Mouse (Mus musculus): ENCODE measurements around the gene Ntm. TPM values are rescaled to one million over a fixed set of nuclear protein-coding genes. Genes with fewer than 3 reads are reported as not detected.

The Ntm gene
- polyA plus RNA-seq, 1 experiment = not detected

GRCm38 (mm10) chr9:29220941-29221615 is 741.9 kb downstream of the Ntm start:
- Histone ChIP-seq H3ac (ENCODE audit: control insufficient read depth, insufficient read length) (no peak overlapping the region), H3K27me3 (ENCODE audit: control insufficient read depth, insufficient read depth, insufficient read length) (no peaks in the 10 kb centered on the region), H3K4me3 (no peak overlapping the region), H3K36me3 (ENCODE audit: control insufficient read depth, insufficient read depth) (no peaks in the 10 kb centered on the region), H3K4me2 (ENCODE audit: low read depth) (no peak overlapping the region), H3K79me2 (ENCODE audit: control insufficient read depth, insufficient read depth) (no peaks in the 10 kb centered on the region)
- TF ChIP-seq SRF (IDR thresholded peaks at IDR 0.05; ENCODE audit: control insufficient read depth, insufficient read length, low read depth) = no peak
- TF ChIP-seq MYOD1 (IDR thresholded peaks at IDR 0.05; ENCODE audit: control insufficient read depth in 1 of 3, insufficient read length in 2 of 3, low read depth in 2 of 3) = no peak
- TF ChIP-seq REST (IDR thresholded peaks at IDR 0.05; ENCODE audit: insufficient read depth, insufficient read length) = no peak
- no peak for TF ChIP-seq POLR2AphosphoS2 (IDR thresholded peaks at IDR 0.05; ENCODE audit: insufficient read length, low read depth)

GRCm38 (mm10) chr9:29220493-29220892 is 742.4 kb downstream of the Ntm start:
- H3K27me3 ChIP-seq (ENCODE audit: control insufficient read depth, insufficient read depth, insufficient read length) = no peaks in the 10 kb centered on the region
- no peak overlapping the region for H3K4me2 ChIP-seq (ENCODE audit: low read depth)
- no peaks in the 10 kb centered on the region for H3K79me2 ChIP-seq (ENCODE audit: control insufficient read depth, insufficient read depth)
- no peaks in the 10 kb centered on the region for H3K36me3 ChIP-seq (ENCODE audit: control insufficient read depth, insufficient read depth)
- H3K4me3 ChIP-seq = no peak overlapping the region
- TF ChIP-seq POLR2AphosphoS2 (IDR thresholded peaks at IDR 0.05; ENCODE audit: insufficient read length, low read depth) (no peak), CEBPB (IDR thresholded peaks at IDR 0.05; ENCODE audit: insufficient read depth, poor library complexity, severe bottlenecking) (no peak), TCF3 (IDR thresholded peaks at IDR 0.05; ENCODE audit: insufficient read length, low read depth) (no peak), MYOG (IDR thresholded peaks at IDR 0.05; ENCODE audit: control insufficient read depth in 1 of 3, insufficient read depth in 1 of 3, insufficient read length in 2 of 3, low read depth in 2 of 3) (no peak), REST (IDR thresholded peaks at IDR 0.05; ENCODE audit: insufficient read depth, insufficient read length) (no peak), USF1 (IDR thresholded peaks at IDR 0.05; ENCODE audit: low read depth) (no peak), SRF (IDR thresholded peaks at IDR 0.05; ENCODE audit: control insufficient read depth, insufficient read length, low read depth) (no peak), MYOD1 (IDR thresholded peaks at IDR 0.05; ENCODE audit: control insufficient read depth in 1 of 3, insufficient read length in 2 of 3, low read depth in 2 of 3) (no peak), E2F4 (IDR thresholded peaks at IDR 0.05; ENCODE audit: insufficient read depth) (no peak), TCF12 (IDR thresholded peaks at IDR 0.05; ENCODE audit: insufficient read depth, poor library complexity, severe bottlenecking) (no peak), POLR2A (IDR thresholded peaks at IDR 0.05; ENCODE audit: insufficient read length, low read depth) (no peak)
- no peak overlapping the region for H3ac ChIP-seq (ENCODE audit: control insufficient read depth, insufficient read length)

GRCm38 (mm10) chr9:29217951-29218350 is 745.0 kb downstream of the Ntm start:
- H3K79me2 ChIP-seq (ENCODE audit: control insufficient read depth, insufficient read depth) = no peaks in the 10 kb centered on the region
- no peak overlapping the region for H3ac ChIP-seq (ENCODE audit: control insufficient read depth, insufficient read length)
- no peak for TF ChIP-seq POLR2AphosphoS2 (IDR thresholded peaks at IDR 0.05; ENCODE audit: insufficient read length, low read depth)
- TF ChIP-seq CEBPB (IDR thresholded peaks at IDR 0.05; ENCODE audit: insufficient read depth, poor library complexity, severe bottlenecking) = no peak
- TF ChIP-seq REST (IDR thresholded peaks at IDR 0.05; ENCODE audit: insufficient read depth, insufficient read length) = no peak
- no peak for TF ChIP-seq USF1 (IDR thresholded peaks at IDR 0.05; ENCODE audit: low read depth)
- no peak for TF ChIP-seq SRF (IDR thresholded peaks at IDR 0.05; ENCODE audit: control insufficient read depth, insufficient read length, low read depth)
- TF ChIP-seq MYOD1 (IDR thresholded peaks at IDR 0.05; ENCODE audit: control insufficient read depth in 1 of 3, insufficient read length in 2 of 3, low read depth in 2 of 3) = no peak
- TF ChIP-seq TCF12 (IDR thresholded peaks at IDR 0.05; ENCODE audit: insufficient read depth, poor library complexity, severe bottlenecking) = no peak
- no peak for TF ChIP-seq POLR2A (IDR thresholded peaks at IDR 0.05; ENCODE audit: insufficient read length, low read depth)
- no peak for TF ChIP-seq E2F4 (IDR thresholded peaks at IDR 0.05; ENCODE audit: insufficient read depth)
- TF ChIP-seq MAX (IDR thresholded peaks at IDR 0.05; ENCODE audit: low read depth) = no peak
- no peak for TF ChIP-seq MYOG (IDR thresholded peaks at IDR 0.05; ENCODE audit: control insufficient read depth in 1 of 3, insufficient read depth in 1 of 3, insufficient read length in 2 of 3, low read depth in 2 of 3)
- no peak for TF ChIP-seq TCF3 (IDR thresholded peaks at IDR 0.05; ENCODE audit: insufficient read length, low read depth)
- no peaks in the 10 kb centered on the region for H3K36me3 ChIP-seq (ENCODE audit: control insufficient read depth, insufficient read depth)
- H3K4me3 ChIP-seq = no peak overlapping the region
- no peaks in the 10 kb centered on the region for H3K27me3 ChIP-seq (ENCODE audit: control insufficient read depth, insufficient read depth, insufficient read length)
- no peak overlapping the region for H3K4me2 ChIP-seq (ENCODE audit: low read depth)

GRCm38 (mm10) chr9:29216528-29216927 is 746.4 kb downstream of the Ntm start:
- H3K79me2 ChIP-seq (ENCODE audit: control insufficient read depth, insufficient read depth) = no peaks in the 10 kb centered on the region
- no peak overlapping the region for H3ac ChIP-seq (ENCODE audit: control insufficient read depth, insufficient read length)
- no peaks in the 10 kb centered on the region for H3K27me3 ChIP-seq (ENCODE audit: control insufficient read depth, insufficient read depth, insufficient read length)
- no peak overlapping the region for H3K4me2 ChIP-seq (ENCODE audit: low read depth)
- no peaks in the 10 kb centered on the region for H3K36me3 ChIP-seq (ENCODE audit: control insufficient read depth, insufficient read depth)
- H3K4me3 ChIP-seq = no peak overlapping the region
- TF ChIP-seq E2F4 (IDR thresholded peaks at IDR 0.05; ENCODE audit: insufficient read depth) = no peak
- TF ChIP-seq MYOG (IDR thresholded peaks at IDR 0.05; ENCODE audit: control insufficient read depth in 1 of 3, insufficient read depth in 1 of 3, insufficient read length in 2 of 3, low read depth in 2 of 3) = no peak
- TF ChIP-seq USF1 (IDR thresholded peaks at IDR 0.05; ENCODE audit: low read depth) = no peak
- no peak for TF ChIP-seq REST (IDR thresholded peaks at IDR 0.05; ENCODE audit: insufficient read depth, insufficient read length)
- TF ChIP-seq MAX (IDR thresholded peaks at IDR 0.05; ENCODE audit: low read depth) = no peak
- no peak for TF ChIP-seq POLR2A (IDR thresholded peaks at IDR 0.05; ENCODE audit: insufficient read length, low read depth)
- no peak for TF ChIP-seq CEBPB (IDR thresholded peaks at IDR 0.05; ENCODE audit: insufficient read depth, poor library complexity, severe bottlenecking)
- no peak for TF ChIP-seq MYOD1 (IDR thresholded peaks at IDR 0.05; ENCODE audit: control insufficient read depth in 1 of 3, insufficient read length in 2 of 3, low read depth in 2 of 3)
- TF ChIP-seq TCF12 (IDR thresholded peaks at IDR 0.05; ENCODE audit: insufficient read depth, poor library complexity, severe bottlenecking) = no peak
- TF ChIP-seq SRF (IDR thresholded peaks at IDR 0.05; ENCODE audit: control insufficient read depth, insufficient read length, low read depth) = no peak
- no peak for TF ChIP-seq TCF3 (IDR thresholded peaks at IDR 0.05; ENCODE audit: insufficient read length, low read depth)
- TF ChIP-seq POLR2AphosphoS2 (IDR thresholded peaks at IDR 0.05; ENCODE audit: insufficient read length, low read depth) = no peak
